Mouse (Mus musculus) CH12.LX (cell line): ENCODE results near the gene Ino80d.
A peak's percentile ranks its signal among the peaks of the same experiment; 100 is the strongest.

Source experiments
- BHLHE40 ChIP-seq: IDR thresholded peaks from 2 replicates; pipeline ENCODE4 v1.6.1; 2011; ENCODE audit warnings: mild to moderate bottlenecking, low read depth, low read length, improper control_type of control experiment
- MEF2A ChIP-seq: IDR thresholded peaks from 2 replicates; pipeline ENCODE4 v1.6.1; 2014; ENCODE audit warnings: low read depth, mild to moderate bottlenecking, inconsistent platforms, low read length, improper control_type of control experiment, borderline replicate concordance
- POLR2A ChIP-seq: IDR thresholded peaks from 2 replicates; pipeline ENCODE4 v1.6.1; 2011; ENCODE audit warnings: low read depth, mild to moderate bottlenecking, improper control_type of control experiment, low read length
- TCF12 ChIP-seq: IDR thresholded peaks from 2 replicates; pipeline ENCODE4 v1.6.1; 2014; ENCODE audit warnings: low read depth, mild to moderate bottlenecking, inconsistent platforms, low read length, improper control_type of control experiment

GRCm38 (mm10) chr1:63112865-63113261 lies 1.6 kb downstream of the Ino80d start:
- TF ChIP-seq MEF2A (0 out of 2 replicates have a peak, but pooled peaks have one; percentile 10), POLR2A (no peak), TCF12 (no peak), BHLHE40 (no peak)
